Mouse (Mus musculus): ENCODE results near the gene Cxcl3. TPM values are rescaled to one million over a fixed set of nuclear protein-coding genes. Genes with fewer than 3 reads are reported as not detected.
A peak's percentile ranks its signal among the peaks of the same experiment; 100 is the strongest.
"Not testable (repeated sequence)": the region's sequence is repeated elsewhere in the genome, so short reads cannot be mapped to it uniquely, and the experiment has no call there.

Gene Cxcl3
- polyA plus RNA-seq, 1 experiment from 2014 or later = 0.35 TPM

GRCm38 (mm10) chr5:90777621-90778020 is 8.3 kb upstream of the Cxcl3 start:
- 83% methylated on average over 10 of the region's 10 CpGs for WGBS
- Histone ChIP-seq H3K4me2 (ENCODE audit: low read depth, low read length) (no peak overlapping the region), H3K9ac (replicated peaks; ENCODE audit: low read length) (no peak overlapping the region), H3K9me3 (replicated peaks; ENCODE audit: control insufficient read depth, low read length) (no peaks in the 10 kb centered on the region), H3K27me3 (ENCODE audit: control insufficient read depth, insufficient read depth, low read length) (no peaks in the 10 kb centered on the region), H3K4me1 (ENCODE audit: control insufficient read depth, insufficient read depth, low read length) (no peaks in the 10 kb centered on the region), H3K27ac (replicated peaks; ENCODE audit: low read depth, low read length) (no peak overlapping the region), H3K36me3 (replicated peaks; ENCODE audit: control insufficient read depth, insufficient read depth, low read depth, low read length) (no peaks in the 10 kb centered on the region), H3K4me3 (ENCODE audit: low read depth, low read length) (no peak overlapping the region)
- DNase-seq (ENCODE audit: low spot score) = no peak
- ATAC-seq (replicated peaks; ENCODE audit: insufficient number of reproducible peaks, low FRiP score, low TSS enrichment, low read depth) = no peak

GRCm38 (mm10) chr5:90778856-90779255 is 7.0 kb upstream of the Cxcl3 start:
- Histone ChIP-seq H3K4me2 (ENCODE audit: low read depth, low read length) (no peak overlapping the region), H3K4me3 (ENCODE audit: low read depth, low read length) (no peak overlapping the region), H3K27me3 (ENCODE audit: control insufficient read depth, insufficient read depth, low read length) (no peaks in the 10 kb centered on the region), H3K4me1 (ENCODE audit: control insufficient read depth, insufficient read depth, low read length) (no peaks in the 10 kb centered on the region), H3K9me3 (replicated peaks; ENCODE audit: control insufficient read depth, low read length) (no peaks in the 10 kb centered on the region), H3K36me3 (replicated peaks; ENCODE audit: control insufficient read depth, insufficient read depth, low read depth, low read length) (no peaks in the 10 kb centered on the region), H3K9ac (replicated peaks; ENCODE audit: low read length) (no peak overlapping the region), H3K27ac (replicated peaks; ENCODE audit: low read depth, low read length) (no peak overlapping the region)
- no peak for ATAC-seq (replicated peaks; ENCODE audit: insufficient number of reproducible peaks, low FRiP score, low TSS enrichment, low read depth)
- DNase-seq (ENCODE audit: low spot score) = no peak
- 82% methylated on average over 6 of the region's 6 CpGs for WGBS

GRCm38 (mm10) chr5:90783697-90784096 is 2.2 kb upstream of the Cxcl3 start:
- no peaks in the 10 kb centered on the region for H3K9me3 ChIP-seq (replicated peaks; ENCODE audit: control insufficient read depth, low read length)
- H3K4me2 ChIP-seq (ENCODE audit: low read depth, low read length) = no peak overlapping the region
- no peak overlapping the region for H3K9ac ChIP-seq (replicated peaks; ENCODE audit: low read length)
- no peak overlapping the region for H3K4me3 ChIP-seq (ENCODE audit: low read depth, low read length)
- no peaks in the 10 kb centered on the region for H3K4me1 ChIP-seq (ENCODE audit: control insufficient read depth, insufficient read depth, low read length)
- H3K36me3 ChIP-seq (replicated peaks; ENCODE audit: control insufficient read depth, insufficient read depth, low read depth, low read length) = no peaks in the 10 kb centered on the region
- no peak overlapping the region for H3K27ac ChIP-seq (replicated peaks; ENCODE audit: low read depth, low read length)
- H3K27me3 ChIP-seq (ENCODE audit: control insufficient read depth, insufficient read depth, low read length) = no peaks in the 10 kb centered on the region
- DNase-seq (ENCODE audit: low spot score) (no peak), ATAC-seq (replicated peaks; ENCODE audit: insufficient number of reproducible peaks, low FRiP score, low TSS enrichment, low read depth) (no peak)
- WGBS = 85% methylated on average over 3 of the region's 3 CpGs

- Histone ChIP-seq H3K9ac (replicated peaks; ENCODE audit: low read length) (no peak overlapping the region), H3K4me1 (ENCODE audit: control insufficient read depth, insufficient read depth, low read length) (no peaks in the 10 kb centered on the region), H3K36me3 (replicated peaks; ENCODE audit: control insufficient read depth, insufficient read depth, low read depth, low read length) (no peaks in the 10 kb centered on the region), H3K4me3 (ENCODE audit: low read depth, low read length) (no peak overlapping the region), H3K27ac (replicated peaks; ENCODE audit: low read depth, low read length) (no peak overlapping the region), H3K27me3 (ENCODE audit: control insufficient read depth, insufficient read depth, low read length) (no peaks in the 10 kb centered on the region), H3K4me2 (ENCODE audit: low read depth, low read length) (no peak overlapping the region), H3K9me3 (replicated peaks; ENCODE audit: control insufficient read depth, low read length) (no peaks in the 10 kb centered on the region)
- ATAC-seq (replicated peaks; ENCODE audit: insufficient number of reproducible peaks, low FRiP score, low TSS enrichment, low read depth) (no peak), DNase-seq (ENCODE audit: low spot score) (peak; percentile 6)
- 75% methylated on average over 4 of the region's 4 CpGs for WGBS
Measured at GRCm38 (mm10) chr5:90788114-90788513, 2.2 kb downstream of the Cxcl3 start.

GRCm38 (mm10) chr5:90789306-90790073 is 3.6 kb downstream of the Cxcl3 start:
- H3K27ac ChIP-seq (replicated peaks; ENCODE audit: low read depth, low read length) = no peak overlapping the region
- ATAC-seq (replicated peaks; ENCODE audit: insufficient number of reproducible peaks, low FRiP score, low TSS enrichment, low read depth) = no peak
- no peak overlapping the region for H3K9ac ChIP-seq (replicated peaks; ENCODE audit: low read length)
- WGBS = 83% methylated on average over 11 of the region's 11 CpGs
- no peaks in the 10 kb centered on the region for H3K9me3 ChIP-seq (replicated peaks; ENCODE audit: control insufficient read depth, low read length)
- no peak overlapping the region for H3K4me3 ChIP-seq (ENCODE audit: low read depth, low read length)
- no peak for DNase-seq (ENCODE audit: low spot score)
- no peaks in the 10 kb centered on the region for H3K4me1 ChIP-seq (ENCODE audit: control insufficient read depth, insufficient read depth, low read length)
- H3K27me3 ChIP-seq (ENCODE audit: control insufficient read depth, insufficient read depth, low read length) = no peaks in the 10 kb centered on the region
- no peaks in the 10 kb centered on the region for H3K36me3 ChIP-seq (replicated peaks; ENCODE audit: control insufficient read depth, insufficient read depth, low read depth, low read length)
- no peak overlapping the region for H3K4me2 ChIP-seq (ENCODE audit: low read depth, low read length)

GRCm38 (mm10) chr5:90790074-90790502 is 4.2 kb downstream of the Cxcl3 start:
- Histone ChIP-seq H3K9me3 (replicated peaks; ENCODE audit: control insufficient read depth, low read length) (no peaks in the 10 kb centered on the region), H3K27me3 (ENCODE audit: control insufficient read depth, insufficient read depth, low read length) (no peaks in the 10 kb centered on the region), H3K9ac (replicated peaks; ENCODE audit: low read length) (no peak overlapping the region), H3K4me2 (ENCODE audit: low read depth, low read length) (no peak overlapping the region), H3K36me3 (replicated peaks; ENCODE audit: control insufficient read depth, insufficient read depth, low read depth, low read length) (no peaks in the 10 kb centered on the region), H3K27ac (replicated peaks; ENCODE audit: low read depth, low read length) (no peak overlapping the region), H3K4me1 (ENCODE audit: control insufficient read depth, insufficient read depth, low read length) (no peaks in the 10 kb centered on the region), H3K4me3 (ENCODE audit: low read depth, low read length) (no peak overlapping the region)
- 77% methylated on average over 8 of the region's 8 CpGs for WGBS
- DNase-seq (ENCODE audit: low spot score) (no peak), ATAC-seq (replicated peaks; ENCODE audit: insufficient number of reproducible peaks, low FRiP score, low TSS enrichment, low read depth) (no peak)

GRCm38 (mm10) chr5:90794195-90794625 is 8.3 kb downstream of the Cxcl3 start, which contains the start of gene Cxcl15:
Gene Cxcl15, plus strand, starts transcription at chr5:90794534.
- 76% methylated on average over 5 of the region's 5 CpGs for WGBS
- Histone ChIP-seq H3K27ac (replicated peaks; ENCODE audit: low read depth, low read length) (no peak within 1 kb of the TSS), H3K4me1 (ENCODE audit: control insufficient read depth, insufficient read depth, low read length) (no peaks in the 10 kb centered on the region), H3K4me2 (ENCODE audit: low read depth, low read length) (no peak within 1 kb of the TSS), H3K9me3 (replicated peaks; ENCODE audit: control insufficient read depth, low read length) (no peaks in the 10 kb centered on the region), H3K4me3 (ENCODE audit: low read depth, low read length) (no peak within 1 kb of the TSS), H3K36me3 (replicated peaks; ENCODE audit: control insufficient read depth, insufficient read depth, low read depth, low read length) (no peaks in the 10 kb centered on the region), H3K27me3 (ENCODE audit: control insufficient read depth, insufficient read depth, low read length) (no peaks in the 10 kb centered on the region), H3K9ac (replicated peaks; ENCODE audit: low read length) (no peak within 1 kb of the TSS)
- DNase-seq (ENCODE audit: low spot score) = no peak
- ATAC-seq (replicated peaks; ENCODE audit: insufficient number of reproducible peaks, low FRiP score, low TSS enrichment, low read depth) = no peak

- DNase-seq (ENCODE audit: low spot score) = not testable (repeated sequence)
- WGBS = 95% methylated on average over 2 of the region's 2 CpGs
Measured at GRCm38 (mm10) chr5:90795392-90795791, 9.5 kb downstream of the Cxcl3 start.

More at GRCm38 (mm10) chr5:90795392-90795791, 9.5 kb downstream of the Cxcl3 start:
- not testable (repeated sequence) for H3K4me1 ChIP-seq (ENCODE audit: control insufficient read depth, insufficient read depth, low read length); H3K27ac ChIP-seq (replicated peaks; ENCODE audit: low read depth, low read length); H3K36me3 ChIP-seq (replicated peaks; ENCODE audit: control insufficient read depth, insufficient read depth, low read depth, low read length); H3K9ac ChIP-seq (replicated peaks; ENCODE audit: low read length); H3K4me3 ChIP-seq (ENCODE audit: low read depth, low read length); H3K27me3 ChIP-seq (ENCODE audit: control insufficient read depth, insufficient read depth, low read length); H3K9me3 ChIP-seq (replicated peaks; ENCODE audit: control insufficient read depth, low read length); H3K4me2 ChIP-seq (ENCODE audit: low read depth, low read length); ATAC-seq (replicated peaks; ENCODE audit: insufficient number of reproducible peaks, low FRiP score, low TSS enrichment, low read depth)

Measured in embryonic facial prominence, embryonic 11.5 days (tissue).